Mouse (Mus musculus) layer of hippocampus, adult 8-10 months (tissue): Measurements from ENCODE around the gene Adamtsl2. TPM values are rescaled to one million over a fixed set of nuclear protein-coding genes. Genes with fewer than 3 reads are reported as not detected.

ENCODE experiments used
- total RNA-seq, 4 experiments: library from RNA; stranded (reverse); gene quantifications; 2 replicates each; pipeline ENCODE4 v1.2.4; 2022

The Adamtsl2 gene
- total RNA-seq, 4 experiments from 2014 or later: 8.9 to 13.8 (median 11.1) TPM

Other genes with a start within 250 kb of the Adamtsl2 start
- gene Abo, start 214.4 kb upstream of the Adamtsl2 start, total RNA-seq: not detected
- gene Surf6, start 176.5 kb upstream of the Adamtsl2 start, total RNA-seq: 10 to 100 TPM; 21.4 to 29.3 (median 22.9) TPM
- 10 to 100 TPM; 42.5 to 48.9 (median 47.4) TPM for gene Med22, start 168.7 kb upstream of the Adamtsl2 start, total RNA-seq
- gene Rpl7a, start 168.6 kb upstream of the Adamtsl2 start, total RNA-seq: 100 to 1,000 TPM; 201 to 291 (median 240) TPM
- 10 to 100 TPM; 36.2 to 42.4 (median 37.7) TPM for gene Surf2, start 163.0 kb upstream of the Adamtsl2 start, total RNA-seq
- gene Surf1, start 162.8 kb upstream of the Adamtsl2 start, total RNA-seq: 100 to 1,000 TPM; 102 to 124 (median 112) TPM
- 10 to 100 TPM; 50.4 to 57.6 (median 55.9) TPM for gene Surf4, start 145.5 kb upstream of the Adamtsl2 start, total RNA-seq
- gene Stkld1, start 145.3 kb upstream of the Adamtsl2 start, total RNA-seq: under 1 TPM in 3 of 4 experiments, not detected in 1; 0.34 to 1.00 (median 0.35) TPM
- 10 to 100 TPM; 55.6 to 67.6 (median 59.5) TPM for gene Rexo4, start 115.0 kb upstream of the Adamtsl2 start, total RNA-seq
- 1 to 10 TPM; 1.4 to 4.9 (median 2.1) TPM for gene Adamts13, start 106.0 kb upstream of the Adamtsl2 start, total RNA-seq
- gene Cacfd1, start 69.5 kb upstream of the Adamtsl2 start, total RNA-seq: 10 to 100 TPM; 40.2 to 46.8 (median 42.0) TPM
- 10 to 100 TPM; 33.6 to 37.1 (median 34.4) TPM for gene Slc2a6, start 51.4 kb upstream of the Adamtsl2 start, total RNA-seq
- 1 to 10 TPM in 3 of 4 experiments, under 1 TPM in 1; 0.54 to 2.7 (median 1.7) TPM for gene Mymk, start 7.2 kb upstream of the Adamtsl2 start, total RNA-seq
- 100 to 1,000 TPM in 2 of 4 experiments, 10 to 100 TPM in 2; 87.0 to 124 (median 100) TPM for gene Fam163b, start 63.1 kb downstream of the Adamtsl2 start, total RNA-seq
- gene Dbh, start 85.9 kb downstream of the Adamtsl2 start, total RNA-seq: 1 to 10 TPM in 1 of 4 experiments, under 1 TPM in 3; 0.25 to 1.5 (median 0.74) TPM
- gene Sardh, start 169.0 kb downstream of the Adamtsl2 start, total RNA-seq: 10 to 100 TPM in 1 of 4 experiments, 1 to 10 TPM in 3; 6.1 to 11.5 (median 9.1) TPM